Mouse (Mus musculus) brain, embryonic 14.5 days (tissue): ENCODE data around the gene Traf6.

Experiments
- CTCF ChIP-seq: fragments of 200-500 bp; IDR thresholded peaks from 2 replicates; pipeline ENCODE4 v1.5.1; 2012; ENCODE audit warnings: inconsistent platforms, mild to moderate bottlenecking, moderate library complexity, borderline replicate concordance; ENCODE audit not compliant: insufficient read depth, insufficient read length; ENCODE audit errors: extremely low read depth
- POLR2A ChIP-seq: fragments of 200-500 bp; IDR thresholded peaks from 2 replicates; pipeline ENCODE4 v1.6.1; 2012; ENCODE audit warnings: mild to moderate bottlenecking, inconsistent platforms, borderline replicate concordance; ENCODE audit not compliant: poor library complexity, insufficient read depth, insufficient read length, severe bottlenecking; ENCODE audit errors: extremely low read depth

DNA sequence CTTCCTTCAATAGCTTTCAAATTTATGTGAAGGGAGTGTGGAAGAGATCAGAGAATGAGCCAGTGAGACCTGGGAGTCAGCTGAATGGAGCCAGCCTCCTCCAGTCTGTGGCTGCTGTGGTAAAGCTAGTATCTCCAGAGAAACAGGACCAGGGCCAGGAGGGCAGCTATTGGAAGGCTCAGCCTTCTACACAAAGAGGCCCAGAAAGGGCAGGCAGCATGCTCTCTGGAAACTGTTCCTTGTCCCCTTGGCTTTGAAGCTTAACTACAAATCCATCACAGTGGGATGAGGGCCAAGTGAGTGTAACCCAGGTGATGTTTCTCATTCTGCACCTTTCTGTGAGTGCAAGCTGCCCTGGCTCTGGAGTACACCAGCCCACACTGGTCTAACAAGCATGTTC is 49.6 kb downstream of the Traf6 start:
- TF ChIP-seq POLR2A (no peak), CTCF (no peak)
